Mouse (Mus musculus): ENCODE data around the gene Gm20716. TPM values are rescaled to one million over a fixed set of nuclear protein-coding genes. Genes with fewer than 3 reads are reported as not detected.

Gene Gm20716
- polyA plus RNA-seq, 1 experiment from 2014 or later = 23.1 TPM

GRCm38 (mm10) chr2:168156361-168156760, 73.8 kb downstream of the Gm20716 start:
- no peak for DNase-seq
- H3K4me1 ChIP-seq (ENCODE audit: insufficient read depth) = peaks cover 6% of the 10 kb centered on the region
- H3K9me3 ChIP-seq (ENCODE audit: low read depth, low read length) = no peaks in the 10 kb centered on the region
- H3K4me2 ChIP-seq = no peak overlapping the region
- H3K36me3 ChIP-seq (ENCODE audit: insufficient read depth) = no peaks in the 10 kb centered on the region
- no peak overlapping the region for H3K27ac ChIP-seq (ENCODE audit: low read depth)
- no peak for ATAC-seq (ENCODE audit: insufficient read depth)
- no peak overlapping the region for H3K9ac ChIP-seq
- H3K27me3 ChIP-seq (ENCODE audit: insufficient read depth, low read length) = no peaks in the 10 kb centered on the region
- 48% methylated on average over 14 of the region's 14 CpGs for WGBS
- no peak overlapping the region for H3K4me3 ChIP-seq (ENCODE audit: low read depth, low read length)
- no peak for TF ChIP-seq CTCF (IDR thresholded peaks at IDR 0.05; ENCODE audit: low read depth)

- no peak for ATAC-seq (ENCODE audit: insufficient read depth)
- H3K4me2 ChIP-seq = no peak overlapping the region
- H3K27ac ChIP-seq (ENCODE audit: low read depth) = no peak overlapping the region
- H3K27me3 ChIP-seq (ENCODE audit: insufficient read depth, low read length) = no peaks in the 10 kb centered on the region
- H3K9me3 ChIP-seq (ENCODE audit: low read depth, low read length) = no peaks in the 10 kb centered on the region
- no peaks in the 10 kb centered on the region for H3K36me3 ChIP-seq (ENCODE audit: insufficient read depth)
- H3K9ac ChIP-seq = no peak overlapping the region
- no peak for DNase-seq
- TF ChIP-seq CTCF (IDR thresholded peaks at IDR 0.05; ENCODE audit: low read depth) = no peak
- WGBS = 94% methylated on average over 7 of the region's 7 CpGs
- H3K4me3 ChIP-seq (ENCODE audit: low read depth, low read length) = no peak overlapping the region
- H3K4me1 ChIP-seq (ENCODE audit: insufficient read depth) = peaks cover 4% of the 10 kb centered on the region
Observed at GRCm38 (mm10) chr2:168155666-168156065, 74.5 kb downstream of the Gm20716 start.

DNA sequence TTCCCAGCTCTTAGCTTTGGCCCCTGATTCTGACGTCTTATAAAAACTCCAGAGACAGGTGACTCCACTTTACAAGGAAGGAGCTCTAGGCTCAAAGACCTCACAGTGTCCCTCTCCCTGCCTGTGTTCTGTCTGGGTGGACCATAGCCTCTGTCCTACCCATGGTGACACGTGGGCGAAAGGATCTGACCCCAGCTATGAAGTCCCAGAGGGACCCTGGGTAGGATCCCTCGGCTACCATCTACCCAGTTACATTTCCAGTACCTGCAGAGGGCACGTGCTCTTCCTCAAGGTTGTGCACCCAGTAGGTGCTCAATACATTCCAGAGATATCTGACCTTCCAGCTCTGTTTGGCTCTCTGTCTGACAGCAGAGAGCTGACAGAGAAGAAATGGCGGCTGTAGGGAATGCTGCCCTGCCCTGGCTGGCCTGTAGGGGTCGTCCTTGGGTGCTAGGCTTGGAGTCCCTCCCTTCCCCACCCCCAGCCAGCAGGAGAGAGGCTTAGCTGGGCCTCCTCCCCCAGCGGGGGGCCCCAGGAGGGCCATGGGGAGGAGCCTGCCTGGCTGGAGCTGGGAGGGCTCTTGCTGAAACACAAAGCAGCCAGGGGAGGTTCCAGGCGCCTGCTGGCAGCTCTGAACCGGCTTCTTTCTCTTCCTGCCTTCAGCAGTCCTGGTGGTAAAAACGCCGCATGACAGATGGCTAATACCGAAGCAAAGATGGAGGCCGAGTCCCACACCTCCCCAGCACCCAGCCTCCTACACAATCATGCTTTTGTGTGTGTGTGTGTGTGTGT, 75.9 kb downstream of the Gm20716 start:
- Histone ChIP-seq H3K36me3 (ENCODE audit: insufficient read depth) (no peaks in the 10 kb centered on the region), H3K4me3 (ENCODE audit: low read depth, low read length) (0 out of 2 replicates have a peak overlapping the region, but pooled peaks have one; percentile 3), H3K9me3 (ENCODE audit: low read depth, low read length) (no peaks in the 10 kb centered on the region), H3K27ac (ENCODE audit: low read depth) (peak overlapping the region; percentile 76), H3K4me1 (ENCODE audit: insufficient read depth) (peaks cover 4% of the 10 kb centered on the region), H3K27me3 (ENCODE audit: insufficient read depth, low read length) (no peaks in the 10 kb centered on the region), H3K4me2 (peak overlapping the region; percentile 54), H3K9ac (peak overlapping the region; percentile 43; the same call in 1 of the 2 replicates)
- TF ChIP-seq CTCF (IDR thresholded peaks at IDR 0.05; ENCODE audit: low read depth) = peak; percentile 88
- ATAC-seq (ENCODE audit: insufficient read depth) = peak; percentile 93
- WGBS = 17% methylated on average over 14 of the region's 14 CpGs
- DNase-seq = peak; percentile 96

DNA sequence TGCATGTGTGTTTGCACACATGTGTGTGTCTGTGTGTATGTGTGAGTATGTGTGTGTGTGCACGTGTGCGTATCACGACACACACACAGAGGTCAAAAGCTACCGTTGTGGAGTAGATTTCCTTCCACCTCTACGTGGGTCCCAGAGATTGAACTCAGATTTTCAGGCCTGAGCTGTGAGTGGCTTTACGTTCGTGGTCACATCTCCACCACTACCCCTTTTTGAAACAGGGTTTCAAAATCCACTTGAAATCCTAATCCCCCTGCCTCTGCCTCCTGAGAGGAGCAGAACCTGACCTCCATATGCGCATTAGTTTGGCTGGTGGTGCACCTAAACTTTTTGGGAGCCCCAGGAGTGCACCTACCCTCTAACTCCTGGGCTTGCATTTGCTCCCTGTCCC, 80.9 kb downstream of the Gm20716 start:
- no peaks in the 10 kb centered on the region for H3K4me1 ChIP-seq (ENCODE audit: insufficient read depth)
- H3K4me2 ChIP-seq = no peak overlapping the region
- no peaks in the 10 kb centered on the region for H3K9me3 ChIP-seq (ENCODE audit: low read depth, low read length)
- no peak for TF ChIP-seq CTCF (IDR thresholded peaks at IDR 0.05; ENCODE audit: low read depth)
- no peaks in the 10 kb centered on the region for H3K27me3 ChIP-seq (ENCODE audit: insufficient read depth, low read length)
- ATAC-seq (ENCODE audit: insufficient read depth) (no peak), DNase-seq (no peak)
- H3K27ac ChIP-seq (ENCODE audit: low read depth) = no peak overlapping the region
- H3K36me3 ChIP-seq (ENCODE audit: insufficient read depth) = no peaks in the 10 kb centered on the region
- no peak overlapping the region for H3K4me3 ChIP-seq (ENCODE audit: low read depth, low read length)
- WGBS = 87% methylated on average over 8 of the region's 8 CpGs
- H3K9ac ChIP-seq = no peak overlapping the region

DNA sequence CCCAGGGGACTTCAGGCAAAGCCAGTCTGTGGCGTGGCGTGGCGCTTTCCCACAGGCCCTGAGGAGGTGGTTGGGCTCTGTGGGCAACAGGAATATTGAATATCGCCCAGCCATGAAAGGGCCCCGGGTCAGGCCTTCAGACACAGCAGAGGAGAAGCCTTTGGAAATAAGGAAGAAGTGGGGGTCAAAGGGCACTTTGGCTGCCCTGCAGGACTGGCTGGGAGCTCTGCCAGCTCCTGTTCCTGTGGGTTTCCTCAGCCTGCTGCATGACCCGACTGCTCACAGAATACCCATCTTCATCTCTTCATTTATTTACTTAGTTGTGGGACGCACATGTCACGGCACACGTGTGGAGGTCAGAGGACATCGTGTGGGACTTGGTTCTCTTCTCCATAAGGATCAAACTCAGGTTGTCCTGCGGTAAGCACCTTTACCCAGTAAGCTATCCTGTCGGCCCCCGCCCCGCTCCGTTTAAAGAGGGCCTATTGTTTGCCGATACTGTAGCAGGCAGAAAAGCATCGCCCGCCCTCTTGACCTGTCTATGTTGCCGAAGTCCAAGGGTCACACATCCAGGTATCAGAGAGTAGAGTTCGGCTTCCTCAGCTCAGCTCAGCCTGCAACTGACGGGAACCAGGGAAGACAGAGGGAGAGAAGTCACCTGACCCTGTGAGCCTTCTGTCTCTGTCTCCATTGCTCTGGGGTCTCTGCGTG, 82.3 kb downstream of the Gm20716 start:
- Histone ChIP-seq H3K27ac (ENCODE audit: low read depth) (no peak overlapping the region), H3K9me3 (ENCODE audit: low read depth, low read length) (no peaks in the 10 kb centered on the region), H3K4me1 (ENCODE audit: insufficient read depth) (no peaks in the 10 kb centered on the region), H3K4me3 (ENCODE audit: low read depth, low read length) (no peak overlapping the region), H3K27me3 (ENCODE audit: insufficient read depth, low read length) (no peaks in the 10 kb centered on the region), H3K36me3 (ENCODE audit: insufficient read depth) (no peaks in the 10 kb centered on the region), H3K4me2 (no peak overlapping the region), H3K9ac (no peak overlapping the region)
- 52% methylated on average over 22 of the region's 22 CpGs for WGBS
- TF ChIP-seq CTCF (IDR thresholded peaks at IDR 0.05; ENCODE audit: low read depth) = no peak
- ATAC-seq (ENCODE audit: insufficient read depth) = no peak
- no peak for DNase-seq

GRCm38 (mm10) chr2:168145437-168145836, 84.7 kb downstream of the Gm20716 start:
- DNase-seq (peak; percentile 61), ATAC-seq (ENCODE audit: insufficient read depth) (peak; percentile 85)
- no peaks in the 10 kb centered on the region for H3K4me1 ChIP-seq (ENCODE audit: insufficient read depth)
- H3K4me3 ChIP-seq (ENCODE audit: low read depth, low read length) = no peak overlapping the region
- no peak for TF ChIP-seq CTCF (IDR thresholded peaks at IDR 0.05; ENCODE audit: low read depth)
- peak overlapping the region; percentile 2; the same call in 1 of the 2 replicates for H3K9ac ChIP-seq
- WGBS = 14% methylated on average over 2 of the region's 2 CpGs
- no peaks in the 10 kb centered on the region for H3K36me3 ChIP-seq (ENCODE audit: insufficient read depth)
- H3K4me2 ChIP-seq = no peak overlapping the region
- no peaks in the 10 kb centered on the region for H3K9me3 ChIP-seq (ENCODE audit: low read depth, low read length)
- no peaks in the 10 kb centered on the region for H3K27me3 ChIP-seq (ENCODE audit: insufficient read depth, low read length)
- H3K27ac ChIP-seq (ENCODE audit: low read depth) = peak overlapping the region; percentile 50; the same call in 1 of the 2 replicates

DNA sequence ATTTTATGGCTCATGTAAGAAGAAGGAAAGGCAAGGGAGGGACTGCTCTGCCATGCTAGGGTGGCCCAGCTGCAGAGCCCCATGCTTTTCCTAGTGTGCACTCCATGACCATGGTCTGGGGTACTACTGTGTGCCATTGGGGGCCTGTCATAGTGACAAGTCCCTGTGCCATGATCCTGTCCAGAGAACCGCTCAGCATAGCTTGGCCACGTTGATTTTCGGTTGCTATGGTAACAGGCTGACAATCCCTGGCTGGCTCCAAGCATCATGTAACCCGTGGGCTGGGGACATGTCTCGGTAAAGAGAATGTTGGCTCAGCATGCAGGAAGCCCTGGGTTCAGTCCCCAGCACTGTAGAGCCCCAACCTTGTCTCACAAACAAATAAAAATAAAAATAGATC, 86.4 kb downstream of the Gm20716 start:
- Histone ChIP-seq H3K4me3 (ENCODE audit: low read depth, low read length) (no peak overlapping the region), H3K4me1 (ENCODE audit: insufficient read depth) (no peaks in the 10 kb centered on the region), H3K27me3 (ENCODE audit: insufficient read depth, low read length) (no peaks in the 10 kb centered on the region), H3K36me3 (ENCODE audit: insufficient read depth) (no peaks in the 10 kb centered on the region), H3K9ac (no peak overlapping the region), H3K4me2 (no peak overlapping the region), H3K27ac (ENCODE audit: low read depth) (no peak overlapping the region), H3K9me3 (ENCODE audit: low read depth, low read length) (no peaks in the 10 kb centered on the region)
- no peak for ATAC-seq (ENCODE audit: insufficient read depth)
- WGBS = 37% methylated on average over 5 of the region's 5 CpGs
- no peak for TF ChIP-seq CTCF (IDR thresholded peaks at IDR 0.05; ENCODE audit: low read depth)
- DNase-seq = peak; percentile 39

All from lung, embryonic 14.5 days (tissue).